14 mouse cellular contexts compared by ENCODE assay signal in the genomic region with DNA sequence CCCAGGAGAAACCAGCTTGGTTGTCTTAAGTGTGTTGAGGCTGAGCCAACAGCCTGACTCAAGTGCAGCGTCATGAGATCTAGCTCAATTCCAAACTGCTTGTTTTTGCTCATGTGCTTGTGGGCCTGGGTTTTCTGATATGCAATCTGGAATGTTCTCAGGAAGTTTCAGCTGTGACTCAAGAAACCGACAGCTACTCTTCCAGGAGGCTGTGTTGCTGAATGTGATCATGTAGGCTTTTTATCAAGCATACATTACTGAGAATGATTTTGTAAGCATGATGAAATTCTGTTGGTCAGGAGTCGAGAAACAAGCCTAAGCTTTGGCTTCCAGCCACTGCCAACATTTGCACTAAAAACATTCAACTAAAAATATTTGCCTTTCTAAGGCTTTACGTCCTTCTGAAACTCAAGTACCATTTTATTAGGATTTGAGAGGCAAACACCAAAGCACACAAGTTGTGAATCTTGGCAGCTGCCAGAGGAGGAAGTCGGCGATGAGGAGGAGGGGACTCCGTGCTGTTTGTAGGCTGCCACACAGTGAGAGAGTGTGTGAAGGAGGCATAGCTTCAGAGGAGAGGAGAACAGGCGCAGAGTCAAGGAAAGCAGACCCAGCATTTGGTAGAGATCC. TPM values are rescaled to one million over a fixed set of nuclear protein-coding genes. Genes with fewer than 3 reads are reported as not detected.
DNase-seq lines count a peak whose midpoint lies in the region; ATAC-seq and TF ChIP-seq lines count a peak whose summit lies in the region.
"Had no signal": no experiment of that assay in that cellular context is flagged by ENCODE, and none has a peak within 500 bp of the region (broad histone marks: within the 10 kb centered on the region; RNA-seq: fewer than 3 reads in every experiment).

No protein-coding gene starts in this region.

- TF ChIP-seq CTCF in liver, postnatal 0 days (IDR thresholded peaks at IDR 0.05; ENCODE audit: low read depth): no peak

- no peaks in the 10 kb centered on the region for H3K36me3 ChIP-seq in liver, postnatal 0 days (replicated peaks; ENCODE audit: insufficient read depth, low read length)
- H3K36me3 ChIP-seq in stomach, embryonic 15.5 days: no peaks in the 10 kb centered on the region
- no peaks in the 10 kb centered on the region for H3K36me3 ChIP-seq in forebrain, embryonic 12.5 days (replicated peaks)

- H3K4me3 ChIP-seq in liver, postnatal 0 days (ENCODE audit: low read depth, low read length): no peak overlapping the region
- no peak overlapping the region for H3K4me3 ChIP-seq in stomach, embryonic 15.5 days (replicated peaks)
- no peak overlapping the region for H3K4me3 ChIP-seq in forebrain, embryonic 12.5 days (replicated peaks)

- H3K9me3 ChIP-seq in liver, postnatal 0 days (ENCODE audit: low read length): no peaks in the 10 kb centered on the region
- H3K9me3 ChIP-seq in stomach, embryonic 15.5 days: no peaks in the 10 kb centered on the region
- H3K9me3 ChIP-seq in forebrain, embryonic 12.5 days: 0 out of 2 replicates have a peak, but pooled peaks cover 6% of the 10 kb centered on the region

- peak; percentile 45 for ATAC-seq in liver, postnatal 0 days
- peak; percentile 84; the same call in 1 of the 2 replicates for ATAC-seq in stomach, embryonic 15.5 days (ENCODE audit: insufficient read depth, low FRiP score, low read depth)
- ATAC-seq in forebrain, embryonic 12.5 days (ENCODE audit: low FRiP score): no peak

- WGBS in liver, postnatal 0 days (ENCODE audit: insufficient replicate concordance): 33% methylated on average over 8 of the region's 8 CpGs
- WGBS in stomach, embryonic 15.5 days: 32% methylated on average over 8 of the region's 8 CpGs
- 80% methylated on average over 8 of the region's 8 CpGs for WGBS in forebrain, embryonic 12.5 days

- DNase-seq in frontal cortex, postnatal 36 days (ENCODE audit: low spot score in 2 of 2): peak; percentile 1 to 2
- DNase-seq in frontal cortex, postnatal 14 days (ENCODE audit: low spot score in 2 of 2): no peak
- DNase-seq in liver, postnatal 0 days: peak; percentile 37
- no peak for DNase-seq in liver
- DNase-seq in lung, adult 18-20 months: peak; percentile 83 to 90
- no peak for DNase-seq in kidney, adult 9 months
- DNase-seq: cerebellum, postnatal 10 days; gastrocnemius, postnatal 10 days; kidney, postnatal 4 days; thymus, adult 18-20 months had no signal

- peak; percentile 20; the same call in 1 of the 2 replicates for TF ChIP-seq EP300 in liver, postnatal 0 days (IDR thresholded peaks at IDR 0.05; ENCODE audit: low read depth)

- peaks cover 3% of the 10 kb centered on the region for H3K4me1 ChIP-seq in liver, postnatal 0 days (ENCODE audit: insufficient read depth)
- H3K4me1 ChIP-seq in stomach, embryonic 15.5 days: 0 out of 2 replicates have a peak, but pooled peaks cover 3% of the 10 kb centered on the region
- no peaks in the 10 kb centered on the region for H3K4me1 ChIP-seq in forebrain, embryonic 12.5 days

- H3K4me2 ChIP-seq in liver, postnatal 0 days (ENCODE audit: low read depth, low read length): 0 out of 2 replicates have a peak overlapping the region, but pooled peaks have one; percentile 26
- no peak overlapping the region for H3K4me2 ChIP-seq in stomach, embryonic 15.5 days
- H3K4me2 ChIP-seq in forebrain, embryonic 12.5 days: no peak overlapping the region
- H3K4me2 ChIP-seq: hindbrain, embryonic 14.5 days had no signal

- H3K9ac ChIP-seq in liver, postnatal 0 days (replicated peaks): no peak overlapping the region
- H3K9ac ChIP-seq in stomach, embryonic 15.5 days: no peak overlapping the region
- no peak overlapping the region for H3K9ac ChIP-seq in forebrain, embryonic 12.5 days
- H3K9ac ChIP-seq: hindbrain, embryonic 14.5 days had no signal

- no peaks in the 10 kb centered on the region for H3K27me3 ChIP-seq in liver, postnatal 0 days (ENCODE audit: insufficient read depth, low read length)
- no peaks in the 10 kb centered on the region for H3K27me3 ChIP-seq in stomach, embryonic 15.5 days (replicated peaks)
- H3K27me3 ChIP-seq in forebrain, embryonic 12.5 days: no peaks in the 10 kb centered on the region

- H3K27ac ChIP-seq in liver, postnatal 0 days (ENCODE audit: low read depth): 0 out of 2 replicates have a peak overlapping the region, but pooled peaks have one; percentile 16
- peak overlapping the region; percentile 40; the same call in 1 of the 2 replicates for H3K27ac ChIP-seq in stomach, embryonic 15.5 days
- H3K27ac ChIP-seq in forebrain, embryonic 12.5 days: no peak overlapping the region
- H3K27ac ChIP-seq: hindbrain, embryonic 14.5 days had no signal

RNA-seq across cellular contexts. Expression of a gene that starts 4.8 kb away (rescaled TPM):
- polyA plus RNA-seq in liver, postnatal 0 days (2015; fragmentation: Nextera tagmentation; extraction: Ambion mirVana): 3.4 and 5.8 TPM in 2 replicates
- not detected in 2 replicates for polyA plus RNA-seq in stomach, embryonic 15.5 days (2015; fragmentation: Nextera tagmentation; extraction: Ambion mirVana)
- not detected in 2 replicates for polyA plus RNA-seq in forebrain, embryonic 12.5 days (2016; fragmentation: Nextera tagmentation; extraction: Ambion mirVana)
- polyA plus RNA-seq: hindbrain, embryonic 14.5 days; limb, embryonic 11.5 days had no signal

Comparison
In these comparisons a context has a peak if more than half of its experiments do, and no peak if none do; other contexts are left out.
1. DNase-seq: peak in frontal cortex, postnatal 36 days (2 of 2), liver, postnatal 0 days (single experiment) and lung, adult 18-20 months (2 of 2); none in frontal cortex, postnatal 14 days (0 of 2), liver (single experiment) and kidney, adult 9 months (single experiment).